Mouse (Mus musculus): ENCODE measurements around the gene Adamts16. TPM values are rescaled to one million over a fixed set of nuclear protein-coding genes. Genes with fewer than 3 reads are reported as not detected.

Gene Adamts16
- polyA plus RNA-seq, 1 experiment from 2014 or later: 2.3 TPM

- Histone ChIP-seq H3K27ac (ENCODE audit: low read length) (no peak overlapping the region), H3K4me2 (ENCODE audit: low read length) (no peak overlapping the region), H3K36me3 (ENCODE audit: control insufficient read depth, insufficient read depth, low read length) (no peaks in the 10 kb centered on the region), H3K27me3 (ENCODE audit: control insufficient read depth, insufficient read depth, low read depth, low read length) (no peaks in the 10 kb centered on the region), H3K4me3 (ENCODE audit: low read depth, low read length) (no peak overlapping the region), H3K9ac (ENCODE audit: low read depth, low read length) (no peak overlapping the region), H3K4me1 (ENCODE audit: control insufficient read depth, insufficient read depth, low read length) (no peaks in the 10 kb centered on the region), H3K9me3 (replicated peaks; ENCODE audit: control insufficient read depth, low read length, poor library complexity, severe bottlenecking) (no peaks in the 10 kb centered on the region)
- 71% methylated on average over 1 of the region's 1 CpGs for WGBS
- ATAC-seq: no peak
Observed at GRCm38 (mm10) chr13:70789806-70790205, 51.8 kb downstream of the Adamts16 start.

GRCm38 (mm10) chr13:70789022-70789421 is 52.6 kb downstream of the Adamts16 start:
- Histone ChIP-seq H3K4me1 (ENCODE audit: control insufficient read depth, insufficient read depth, low read length) (no peaks in the 10 kb centered on the region), H3K4me2 (ENCODE audit: low read length) (no peak overlapping the region), H3K9me3 (replicated peaks; ENCODE audit: control insufficient read depth, low read length, poor library complexity, severe bottlenecking) (no peaks in the 10 kb centered on the region), H3K27ac (ENCODE audit: low read length) (no peak overlapping the region), H3K4me3 (ENCODE audit: low read depth, low read length) (no peak overlapping the region), H3K9ac (ENCODE audit: low read depth, low read length) (no peak overlapping the region), H3K36me3 (ENCODE audit: control insufficient read depth, insufficient read depth, low read length) (no peaks in the 10 kb centered on the region), H3K27me3 (ENCODE audit: control insufficient read depth, insufficient read depth, low read depth, low read length) (no peaks in the 10 kb centered on the region)
- 76% methylated on average over 1 of the region's 1 CpGs for WGBS
- ATAC-seq: no peak

- Histone ChIP-seq H3K36me3 (ENCODE audit: control insufficient read depth, insufficient read depth, low read length) (no peaks in the 10 kb centered on the region), H3K9ac (ENCODE audit: low read depth, low read length) (no peak overlapping the region), H3K9me3 (replicated peaks; ENCODE audit: control insufficient read depth, low read length, poor library complexity, severe bottlenecking) (no peaks in the 10 kb centered on the region), H3K27me3 (ENCODE audit: control insufficient read depth, insufficient read depth, low read depth, low read length) (no peaks in the 10 kb centered on the region), H3K27ac (ENCODE audit: low read length) (no peak overlapping the region), H3K4me2 (ENCODE audit: low read length) (no peak overlapping the region), H3K4me1 (ENCODE audit: control insufficient read depth, insufficient read depth, low read length) (no peaks in the 10 kb centered on the region), H3K4me3 (ENCODE audit: low read depth, low read length) (no peak overlapping the region)
- 79% methylated on average over 2 of the region's 2 CpGs for WGBS
- ATAC-seq: no peak
Observed at GRCm38 (mm10) chr13:70785078-70785477, 56.5 kb downstream of the Adamts16 start.

- Histone ChIP-seq H3K36me3 (ENCODE audit: control insufficient read depth, insufficient read depth, low read length) (no peaks in the 10 kb centered on the region), H3K4me3 (ENCODE audit: low read depth, low read length) (no peak overlapping the region), H3K4me1 (ENCODE audit: control insufficient read depth, insufficient read depth, low read length) (no peaks in the 10 kb centered on the region), H3K27ac (ENCODE audit: low read length) (no peak overlapping the region), H3K27me3 (ENCODE audit: control insufficient read depth, insufficient read depth, low read depth, low read length) (no peaks in the 10 kb centered on the region), H3K9ac (ENCODE audit: low read depth, low read length) (no peak overlapping the region), H3K4me2 (ENCODE audit: low read length) (no peak overlapping the region), H3K9me3 (replicated peaks; ENCODE audit: control insufficient read depth, low read length, poor library complexity, severe bottlenecking) (no peaks in the 10 kb centered on the region)
- ATAC-seq: no peak
- WGBS: 83% methylated on average over 5 of the region's 5 CpGs
Observed at GRCm38 (mm10) chr13:70784126-70784525, 57.5 kb downstream of the Adamts16 start.

- Histone ChIP-seq H3K4me2 (ENCODE audit: low read length) (no peak overlapping the region), H3K27ac (ENCODE audit: low read length) (no peak overlapping the region), H3K4me1 (ENCODE audit: control insufficient read depth, insufficient read depth, low read length) (no peaks in the 10 kb centered on the region), H3K36me3 (ENCODE audit: control insufficient read depth, insufficient read depth, low read length) (no peaks in the 10 kb centered on the region), H3K4me3 (ENCODE audit: low read depth, low read length) (no peak overlapping the region), H3K27me3 (ENCODE audit: control insufficient read depth, insufficient read depth, low read depth, low read length) (no peaks in the 10 kb centered on the region), H3K9me3 (replicated peaks; ENCODE audit: control insufficient read depth, low read length, poor library complexity, severe bottlenecking) (no peaks in the 10 kb centered on the region), H3K9ac (ENCODE audit: low read depth, low read length) (no peak overlapping the region)
- ATAC-seq: no peak
- 59% methylated on average over 7 of the region's 7 CpGs for WGBS
Observed at GRCm38 (mm10) chr13:70779781-70780180, 61.8 kb downstream of the Adamts16 start.

- no peaks in the 10 kb centered on the region for H3K9me3 ChIP-seq (replicated peaks; ENCODE audit: control insufficient read depth, low read length, poor library complexity, severe bottlenecking)
- 80% methylated on average over 9 of the region's 9 CpGs for WGBS
- H3K27ac ChIP-seq (ENCODE audit: low read length): no peak overlapping the region
- H3K27me3 ChIP-seq (ENCODE audit: control insufficient read depth, insufficient read depth, low read depth, low read length): no peaks in the 10 kb centered on the region
- H3K4me2 ChIP-seq (ENCODE audit: low read length): no peak overlapping the region
- no peaks in the 10 kb centered on the region for H3K36me3 ChIP-seq (ENCODE audit: control insufficient read depth, insufficient read depth, low read length)
- ATAC-seq: no peak
- no peaks in the 10 kb centered on the region for H3K4me1 ChIP-seq (ENCODE audit: control insufficient read depth, insufficient read depth, low read length)
- H3K9ac ChIP-seq (ENCODE audit: low read depth, low read length): no peak overlapping the region
- no peak overlapping the region for H3K4me3 ChIP-seq (ENCODE audit: low read depth, low read length)
Observed at GRCm38 (mm10) chr13:70778872-70779554, 62.6 kb downstream of the Adamts16 start.

DNA sequence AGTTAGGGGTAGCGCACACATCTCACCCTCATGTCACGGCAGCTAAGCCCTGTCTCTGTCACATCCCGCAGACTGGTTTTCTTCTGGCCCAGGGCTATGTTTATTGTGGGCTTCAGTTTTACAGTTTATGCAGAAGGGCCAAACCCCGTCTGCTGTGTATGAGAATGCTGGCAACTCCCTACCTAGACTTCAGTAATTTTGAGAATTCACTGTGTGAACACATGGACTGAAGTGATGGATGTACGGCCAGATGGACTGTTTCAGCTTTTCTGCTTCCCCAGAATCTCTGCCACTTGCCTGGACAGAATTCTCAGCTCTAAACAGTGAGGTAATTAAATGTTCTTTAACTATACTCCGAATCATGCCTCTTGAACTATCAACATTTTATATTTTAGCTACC is 70.5 kb downstream of the Adamts16 start:
- Histone ChIP-seq H3K4me1 (ENCODE audit: control insufficient read depth, insufficient read depth, low read length) (no peaks in the 10 kb centered on the region), H3K9ac (ENCODE audit: low read depth, low read length) (no peak overlapping the region), H3K4me3 (ENCODE audit: low read depth, low read length) (no peak overlapping the region), H3K36me3 (ENCODE audit: control insufficient read depth, insufficient read depth, low read length) (no peaks in the 10 kb centered on the region), H3K9me3 (replicated peaks; ENCODE audit: control insufficient read depth, low read length, poor library complexity, severe bottlenecking) (no peaks in the 10 kb centered on the region), H3K27ac (ENCODE audit: low read length) (no peak overlapping the region), H3K27me3 (ENCODE audit: control insufficient read depth, insufficient read depth, low read depth, low read length) (no peaks in the 10 kb centered on the region), H3K4me2 (ENCODE audit: low read length) (no peak overlapping the region)
- WGBS: 94% methylated on average over 6 of the region's 6 CpGs
- no peak for ATAC-seq

DNA sequence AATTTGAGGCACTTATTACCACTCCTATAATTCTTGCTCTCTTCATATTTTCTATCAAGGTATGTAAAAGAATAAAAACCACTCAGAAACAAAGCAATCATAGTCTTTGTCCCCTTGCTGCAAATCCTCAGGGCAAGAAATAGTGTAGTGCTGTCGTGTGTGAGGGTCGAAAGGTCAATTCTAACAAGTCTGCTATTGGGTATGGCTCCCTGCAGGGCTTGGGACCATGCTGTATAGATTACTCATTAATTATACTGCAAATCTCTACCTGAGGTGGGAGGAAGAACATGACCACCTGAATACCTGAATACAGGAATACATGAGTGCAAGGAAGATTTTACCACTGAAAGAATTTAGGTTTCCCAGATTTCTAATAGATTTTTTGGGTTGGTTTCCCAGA is 72.5 kb downstream of the Adamts16 start:
- Histone ChIP-seq H3K9ac (ENCODE audit: low read depth, low read length) (no peak overlapping the region), H3K27me3 (ENCODE audit: control insufficient read depth, insufficient read depth, low read depth, low read length) (no peaks in the 10 kb centered on the region), H3K4me1 (ENCODE audit: control insufficient read depth, insufficient read depth, low read length) (no peaks in the 10 kb centered on the region), H3K27ac (ENCODE audit: low read length) (no peak overlapping the region), H3K9me3 (replicated peaks; ENCODE audit: control insufficient read depth, low read length, poor library complexity, severe bottlenecking) (no peaks in the 10 kb centered on the region), H3K4me3 (ENCODE audit: low read depth, low read length) (no peak overlapping the region), H3K36me3 (ENCODE audit: control insufficient read depth, insufficient read depth, low read length) (no peaks in the 10 kb centered on the region), H3K4me2 (ENCODE audit: low read length) (no peak overlapping the region)
- 65% methylated on average over 2 of the region's 2 CpGs for WGBS
- no peak for ATAC-seq

GRCm38 (mm10) chr13:70767462-70767861 is 74.1 kb downstream of the Adamts16 start:
- Histone ChIP-seq H3K9ac (ENCODE audit: low read depth, low read length) (no peak overlapping the region), H3K4me3 (ENCODE audit: low read depth, low read length) (no peak overlapping the region), H3K27ac (ENCODE audit: low read length) (no peak overlapping the region), H3K36me3 (ENCODE audit: control insufficient read depth, insufficient read depth, low read length) (no peaks in the 10 kb centered on the region), H3K9me3 (replicated peaks; ENCODE audit: control insufficient read depth, low read length, poor library complexity, severe bottlenecking) (no peaks in the 10 kb centered on the region), H3K27me3 (ENCODE audit: control insufficient read depth, insufficient read depth, low read depth, low read length) (no peaks in the 10 kb centered on the region), H3K4me1 (ENCODE audit: control insufficient read depth, insufficient read depth, low read length) (no peaks in the 10 kb centered on the region), H3K4me2 (ENCODE audit: low read length) (no peak overlapping the region)
- no peak for ATAC-seq

All from midbrain, embryonic 16.5 days (tissue).